Mouse (Mus musculus) myocyte (in vitro differentiated cells): ENCODE measurements around the gene Nfatc2.

Source experiments
- MAX ChIP-seq: IDR thresholded peaks from one replicate; pipeline ENCODE4 v1.6.1; 2011; ENCODE audit warnings: low read depth, mild to moderate bottlenecking, control low read depth
- POLR2A ChIP-seq: IDR thresholded peaks from one replicate; pipeline ENCODE4 v1.6.1; 2011; ENCODE audit warnings: low read depth, mild to moderate bottlenecking, control low read depth, moderate library complexity; ENCODE audit not compliant: insufficient read length
- POLR2AphosphoS2 ChIP-seq: IDR thresholded peaks from one replicate; pipeline ENCODE4 v1.6.1; 2011; ENCODE audit warnings: low read depth, control low read depth; ENCODE audit not compliant: insufficient read length
- TCF12 ChIP-seq: IDR thresholded peaks from one replicate; pipeline ENCODE4 v1.6.1; 2011; ENCODE audit warnings: mild to moderate bottlenecking, control low read depth; ENCODE audit not compliant: poor library complexity, insufficient read depth, severe bottlenecking
- TCF3 ChIP-seq: IDR thresholded peaks from one replicate; pipeline ENCODE4 v1.6.1; 2011; ENCODE audit warnings: low read depth, control low read depth; ENCODE audit not compliant: insufficient read length

DNA sequence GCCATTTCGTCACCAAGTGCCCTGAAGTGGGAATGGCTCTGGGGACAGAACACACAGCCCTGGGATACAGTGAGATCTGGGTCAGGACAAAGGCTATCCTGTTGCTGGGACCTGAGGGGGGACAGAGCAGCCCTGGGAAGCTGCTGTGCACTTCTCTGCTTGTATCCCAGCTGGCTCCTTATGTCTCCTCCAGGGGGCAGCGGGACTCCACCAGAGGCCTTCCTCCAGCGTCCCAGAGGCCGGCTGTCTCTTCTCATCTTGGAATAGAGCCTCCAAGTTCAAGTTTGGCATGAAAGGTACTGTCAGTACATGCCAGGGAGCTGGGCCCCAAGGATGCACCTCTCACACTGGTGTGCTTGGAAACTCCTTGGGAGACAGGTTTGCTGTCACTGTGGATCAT is 132.4 kb downstream of the Nfatc2 start:
- no peak for TF ChIP-seq TCF12
- TF ChIP-seq MAX, result no peak
- no peak for TF ChIP-seq TCF3
- no peak for TF ChIP-seq POLR2AphosphoS2
- no peak for TF ChIP-seq POLR2A
